Mouse (Mus musculus) midbrain, postnatal 0 days (tissue): ENCODE measurements around the gene Sdk1. TPM values are rescaled to one million over a fixed set of nuclear protein-coding genes. Genes with fewer than 3 reads are reported as not detected.

Experiments used
- ATAC-seq: fragments of 200-750 bp; cut with Nextera tagmentation; 2 replicates; pipeline ENCODE4 v1.8.0; 2017; ENCODE audit warnings: moderate number of reproducible peaks, mild to moderate bottlenecking, moderate TSS enrichment, moderate library complexity; ENCODE audit not compliant: low FRiP score
- DNase-seq: peaks from one replicate; pipeline ENCODE4 v3.0.0-alpha.2; 2015; ENCODE audit warnings: low spot score
- H3K27ac ChIP-seq: fragments of 300-500 bp; sonication (generic); 2 replicates; pipeline ENCODE4 v1.5.1; 2014; ENCODE audit warnings: low read depth, mild to moderate bottlenecking, low read length, mixed read lengths
- H3K27me3 ChIP-seq: fragments of 300-500 bp; sonication (generic); 2 replicates; pipeline ENCODE4 v1.6.1; 2014; ENCODE audit warnings: low read length, control low read depth, mixed read lengths; ENCODE audit not compliant: insufficient read depth
- H3K36me3 ChIP-seq: fragments of 300-500 bp; sonication (generic); 2 replicates; pipeline ENCODE4 v1.6.1; 2014; ENCODE audit warnings: low read length, control low read depth, mixed read lengths; ENCODE audit not compliant: insufficient read depth
- H3K4me1 ChIP-seq: fragments of 300-500 bp; sonication (generic); 2 replicates; pipeline ENCODE4 v1.6.1; 2014; ENCODE audit warnings: mild to moderate bottlenecking, control low read depth, antibody characterized with exemption, low read length, mixed read lengths; ENCODE audit not compliant: insufficient read depth
- H3K4me2 ChIP-seq: fragments of 300-500 bp; sonication (generic); 2 replicates; pipeline ENCODE4 v1.6.1; 2014; ENCODE audit warnings: low read depth, mild to moderate bottlenecking, low read length, mixed read lengths; ENCODE audit not compliant: poor library complexity, severe bottlenecking
- H3K4me3 ChIP-seq: fragments of 300-500 bp; sonication (generic); 2 replicates; pipeline ENCODE4 v1.5.1; 2014; ENCODE audit warnings: low read depth, mild to moderate bottlenecking, low read length, moderate library complexity
- H3K9ac ChIP-seq: fragments of 300-500 bp; sonication (generic); replicated peaks from 2 replicates; pipeline ENCODE4 v1.6.1; 2014; ENCODE audit warnings: mild to moderate bottlenecking, low read length, moderate library complexity, mixed read lengths; ENCODE audit not compliant: poor library complexity, severe bottlenecking
- H3K9me3 ChIP-seq: fragments of 300-500 bp; sonication (generic); 2 replicates; pipeline ENCODE4 v1.6.1; 2016; ENCODE audit warnings: low read length, control low read depth
- CTCF ChIP-seq: IDR thresholded peaks from 2 replicates; pipeline ENCODE4 v1.5.1; 2016; ENCODE audit warnings: antibody characterized with exemption, mild to moderate bottlenecking
- WGBS: fragments of 180-500 bp; shearing (Covaris S2); extraction: QIAGEN DNeasy Blood & Tissue Kit; methylation state at CpG from one replicate; pipeline ENCODE4 v1.1.7; 2014; 5-methylcytosine and 5-hydroxymethylcytosine counted together
- polyA plus RNA-seq: library from polyadenylated mRNA; unstranded; fragments of >200 nt; fragmentation: Nextera tagmentation; extraction: Ambion mirVana; gene quantifications from 2 replicates; pipeline ENCODE4 v1.2.1, GENCODE M21; 2015
- total RNA-seq: library from RNA; depleted of rRNA; stranded (reverse); fragments of >200 nt; gene quantifications from 2 replicates; pipeline ENCODE4 v1.2.3, GENCODE M21; 2014

Gene Sdk1
- total and polyA plus RNA-seq, 2 experiments from 2014 or later, result 2.6 to 26.7 TPM

- 81% methylated on average over 7 of the region's 7 CpGs for whole genome bisulfite sequencing
- Histone ChIP-seq H3K9ac (no peak overlapping the region), H3K27ac (no peak overlapping the region), H3K4me2 (no peak overlapping the region), H3K36me3 (no peaks in the 10 kb centered on the region), H3K9me3 (no peaks in the 10 kb centered on the region), H3K4me3 (no peak overlapping the region), H3K27me3 (no peaks in the 10 kb centered on the region), H3K4me1 (no peaks in the 10 kb centered on the region)
- DNase-seq (peak; percentile 66), ATAC-seq (no peak)
- no peak for TF ChIP-seq CTCF
Observed at GRCm38 (mm10) chr5:141691482-141691975, 450.2 kb downstream of the Sdk1 start.

- no peak for DNase-seq
- Histone ChIP-seq H3K27ac (no peak overlapping the region), H3K4me3 (no peak overlapping the region), H3K9ac (no peak overlapping the region), H3K36me3 (no peaks in the 10 kb centered on the region), H3K4me2 (no peak overlapping the region), H3K4me1 (no peaks in the 10 kb centered on the region), H3K27me3 (no peaks in the 10 kb centered on the region), H3K9me3 (no peaks in the 10 kb centered on the region)
- WGBS, result 46% methylated on average over 6 of the region's 6 CpGs
- no peak for ATAC-seq
- no peak for TF ChIP-seq CTCF
Observed at GRCm38 (mm10) chr5:141693716-141694115, 452.4 kb downstream of the Sdk1 start.

DNA sequence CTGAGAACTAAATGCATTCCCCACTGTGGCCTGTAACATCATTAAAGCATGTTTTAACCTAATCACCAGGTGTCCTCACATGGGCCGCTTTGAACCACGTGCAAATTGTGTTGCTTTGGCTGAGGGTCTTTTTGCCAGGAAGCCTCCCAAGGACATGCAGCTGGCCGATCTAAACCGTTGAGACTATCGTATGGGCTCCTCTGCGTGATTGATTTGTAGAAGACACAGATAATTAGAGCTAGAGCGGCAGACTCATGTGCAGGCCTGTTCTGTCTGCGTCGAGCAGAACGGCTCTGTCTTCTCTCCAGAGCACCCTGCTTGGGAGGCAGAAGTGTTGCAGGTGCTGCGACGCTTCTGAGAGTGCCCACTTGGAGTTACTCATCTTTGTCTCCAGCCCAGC, 453.6 kb downstream of the Sdk1 start:
- 41% methylated on average over 12 of the region's 12 CpGs for WGBS
- Histone ChIP-seq H3K27me3 (no peaks in the 10 kb centered on the region), H3K4me3 (no peak overlapping the region), H3K27ac (no peak overlapping the region), H3K4me1 (no peaks in the 10 kb centered on the region), H3K9me3 (no peaks in the 10 kb centered on the region), H3K36me3 (no peaks in the 10 kb centered on the region), H3K4me2 (no peak overlapping the region), H3K9ac (no peak overlapping the region)
- DNase-seq (no peak), ATAC-seq (no peak)
- no peak for TF ChIP-seq CTCF

DNA sequence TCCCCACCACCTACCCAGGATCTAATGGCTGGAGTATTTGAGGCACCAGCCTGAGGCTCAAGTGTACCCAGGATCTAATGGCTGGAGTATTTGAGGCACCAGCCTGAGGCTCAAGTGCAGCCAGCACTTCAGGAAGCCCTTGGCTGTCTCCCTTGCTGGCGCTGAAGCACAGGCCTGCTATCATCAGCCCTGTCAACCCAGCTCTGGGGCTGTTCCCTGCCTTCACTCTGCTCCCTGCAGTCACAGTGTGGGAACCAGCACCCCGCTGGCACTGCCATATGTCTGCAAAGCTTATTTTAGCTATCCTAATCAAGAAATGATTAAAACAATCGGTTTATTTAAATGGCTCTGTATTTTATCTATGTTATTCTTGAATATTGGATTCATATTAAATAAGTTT, 457.1 kb downstream of the Sdk1 start:
- DNase-seq (no peak), ATAC-seq (no peak)
- no peaks in the 10 kb centered on the region for H3K36me3 ChIP-seq
- no peaks in the 10 kb centered on the region for H3K9me3 ChIP-seq
- H3K27ac ChIP-seq, result no peak overlapping the region
- WGBS, result 58% methylated on average over 3 of the region's 3 CpGs
- H3K4me2 ChIP-seq, result no peak overlapping the region
- H3K4me1 ChIP-seq, result no peaks in the 10 kb centered on the region
- no peak overlapping the region for H3K9ac ChIP-seq
- no peaks in the 10 kb centered on the region for H3K27me3 ChIP-seq
- TF ChIP-seq CTCF, result no peak
- no peak overlapping the region for H3K4me3 ChIP-seq

GRCm38 (mm10) chr5:141720751-141721150, 479.5 kb downstream of the Sdk1 start:
- Histone ChIP-seq H3K27ac (no peak overlapping the region), H3K4me1 (no peaks in the 10 kb centered on the region), H3K4me3 (no peak overlapping the region), H3K4me2 (no peak overlapping the region), H3K36me3 (no peaks in the 10 kb centered on the region), H3K27me3 (no peaks in the 10 kb centered on the region), H3K9ac (no peak overlapping the region), H3K9me3 (no peaks in the 10 kb centered on the region)
- DNase-seq (peak; percentile 36), ATAC-seq (no peak)
- 28% methylated on average over 3 of the region's 3 CpGs for WGBS
- no peak for TF ChIP-seq CTCF

DNA sequence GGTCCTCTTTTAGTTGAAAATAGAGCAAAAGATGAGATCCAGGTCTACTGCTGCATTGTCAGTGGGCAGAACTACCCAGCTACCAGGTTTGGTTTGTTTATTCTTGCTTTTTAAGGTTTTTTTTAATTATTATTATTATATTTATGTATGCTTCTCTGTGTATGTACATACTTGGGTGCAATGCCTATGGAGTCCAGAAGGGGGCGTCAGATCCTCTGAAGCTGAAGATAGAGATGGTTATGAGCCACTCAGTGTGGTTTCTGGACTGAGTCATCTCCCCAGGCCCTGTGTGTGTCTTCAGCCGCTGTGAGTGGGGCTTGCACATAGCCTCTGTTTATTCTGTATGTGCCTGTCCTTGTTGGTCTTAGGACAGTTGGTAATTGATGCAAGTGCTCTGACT, 486.7 kb downstream of the Sdk1 start:
- Histone ChIP-seq H3K9ac (no peak overlapping the region), H3K27me3 (no peaks in the 10 kb centered on the region), H3K36me3 (no peaks in the 10 kb centered on the region), H3K4me2 (no peak overlapping the region), H3K27ac (no peak overlapping the region), H3K9me3 (no peaks in the 10 kb centered on the region), H3K4me3 (no peak overlapping the region), H3K4me1 (no peaks in the 10 kb centered on the region)
- peak; percentile 55 for TF ChIP-seq CTCF
- WGBS, result 59% methylated on average over 2 of the region's 2 CpGs
- ATAC-seq (no peak), DNase-seq (no peak)
